Mouse (Mus musculus): ENCODE results near the gene Olfr1197. TPM values are rescaled to one million over a fixed set of nuclear protein-coding genes. Genes with fewer than 3 reads are reported as not detected.

The Olfr1197 gene
- not detected for total RNA-seq (2022)

DNA sequence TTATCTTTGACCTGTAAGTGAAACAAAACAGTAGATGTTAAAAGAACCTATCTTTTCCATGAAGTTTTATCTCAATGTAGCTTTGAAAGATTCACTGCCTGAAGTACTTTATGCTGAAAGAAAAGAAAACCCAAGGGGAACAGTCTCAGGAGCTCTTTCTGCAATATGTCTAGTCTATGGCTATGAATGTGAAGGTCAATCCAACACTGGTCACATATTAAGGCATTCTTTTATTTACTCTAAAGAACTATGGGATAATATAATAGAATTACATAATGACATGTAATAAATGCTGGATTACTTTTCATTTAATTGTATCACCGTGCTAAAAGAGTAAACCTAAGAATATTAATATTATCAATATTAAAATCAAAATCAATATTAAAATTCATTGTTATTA lies at the start of gene Olfr1197:
TSS of gene Olfr1197 (minus strand) at position 101 of the 400 bp plus-strand sequence.
- no peak for DNase-seq (ENCODE audit: low spot score in 2 of 2)

GRCm38 (mm10) chr2:88770388-88770787 lies 38.2 kb upstream of the Olfr1197 start, which contains the start of gene Olfr1200:
Olfr1200 (minus strand) TSS chr2:88770488.
- no peak for DNase-seq (ENCODE audit: low spot score in 2 of 2)

GRCm38 (mm10) chr2:88760369-88760768 lies 28.2 kb upstream of the Olfr1197 start, which contains the start of gene Olfr1199:
Olfr1199 (minus strand) TSS chr2:88760469.
- DNase-seq (ENCODE audit: low spot score in 2 of 2), result no peak

DNA sequence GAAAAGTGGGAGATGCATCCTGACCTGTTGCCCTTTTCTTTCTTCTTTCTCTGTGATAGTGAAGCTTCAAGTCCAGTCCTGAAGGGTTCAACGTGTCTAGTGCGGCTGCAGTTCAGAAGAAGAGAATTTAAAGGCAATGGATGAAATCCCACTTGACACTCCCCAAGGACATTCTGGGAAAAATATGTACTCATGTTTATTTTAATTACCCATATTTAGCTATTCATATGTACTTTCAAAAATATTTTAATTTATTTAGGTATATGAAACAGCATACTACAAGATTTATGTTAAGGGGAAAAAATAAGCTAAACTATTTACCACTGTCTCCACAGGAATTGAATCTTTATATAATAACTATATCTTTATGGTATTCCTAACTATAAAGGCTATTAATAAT lies 19.1 kb upstream of the Olfr1197 start, which contains the start of gene Olfr1198:
TSS of gene Olfr1198 (minus strand) at position 101 of the 400 bp plus-strand sequence.
- no peak for DNase-seq (ENCODE audit: low spot score in 2 of 2)

DNA sequence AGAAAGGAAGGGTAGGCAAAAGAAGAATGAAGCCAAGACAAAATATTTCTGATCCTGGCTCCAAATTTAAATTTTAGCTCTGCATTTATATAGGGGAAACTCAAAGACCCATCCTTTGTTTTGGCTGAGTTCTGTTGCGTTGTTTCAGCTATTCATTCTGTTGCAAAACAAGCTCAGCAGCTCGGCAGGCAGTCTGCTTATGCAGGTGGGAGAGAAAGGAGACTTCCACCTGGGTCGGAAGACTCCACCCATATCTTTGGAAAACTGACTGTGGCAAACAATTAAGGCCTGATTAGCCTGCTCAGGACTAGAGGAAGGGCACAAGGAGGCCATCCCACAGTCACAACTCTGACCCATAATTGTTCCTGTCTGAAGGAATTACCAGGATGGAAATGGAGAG lies 11.2 kb upstream of the Olfr1197 start:
- DNase-seq (ENCODE audit: low spot score in 2 of 2), result no peak

- DNase-seq (ENCODE audit: low spot score in 2 of 2), result no peak
Observed at GRCm38 (mm10) chr2:88704497-88704896, 27.7 kb downstream of the Olfr1197 start, which contains the start of gene Olfr1196. Olfr1196 (minus strand) TSS chr2:88704597.

DNA sequence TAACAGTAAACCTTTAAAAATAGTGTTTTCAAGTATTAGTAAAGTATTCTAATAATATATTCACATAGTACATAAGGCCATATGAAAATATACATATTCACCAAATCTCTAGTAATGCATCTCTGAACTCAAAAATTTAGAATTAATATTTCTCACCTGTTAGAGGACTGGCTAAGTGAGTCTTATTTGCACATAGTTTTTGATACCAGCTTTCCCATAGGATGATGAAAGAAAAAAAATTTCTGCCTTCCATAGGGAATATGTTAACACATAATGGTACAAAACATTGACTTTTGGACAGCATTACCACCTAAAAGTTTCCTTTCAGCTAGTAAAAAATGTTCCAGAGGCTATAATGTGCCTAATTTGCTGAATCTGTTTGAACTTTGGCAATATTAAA lies 43.1 kb downstream of the Olfr1197 start, which contains the start of gene Olfr1195:
TSS of gene Olfr1195 (minus strand) at position 101 of the 400 bp plus-strand sequence.
- DNase-seq (ENCODE audit: low spot score in 2 of 2), result no peak

Other genes with a start within 250 kb of the Olfr1197 start
- gene Olfr1184, start 248.8 kb downstream of the Olfr1197 start, total RNA-seq (2022), result not detected
- gene Olfr1185-ps1, start 239.0 kb downstream of the Olfr1197 start, total RNA-seq (2022), result not detected
- not detected for gene Olfr1186, start 213.8 kb downstream of the Olfr1197 start, total RNA-seq (2022)
- not detected for gene Olfr1188, start 175.4 kb downstream of the Olfr1197 start, total RNA-seq (2022)
- gene Olfr1189, start 145.9 kb downstream of the Olfr1197 start, total RNA-seq (2022), result not detected
- under 1 TPM in 1 of 4 experiments, not detected in 3; 0.06 TPM for gene Olfr1191-ps1, start 91.8 kb downstream of the Olfr1197 start, total RNA-seq (2022)
- not detected for gene Olfr1192-ps1, start 83.9 kb downstream of the Olfr1197 start, total RNA-seq (2022)
- not detected for gene Olfr1193, start 56.7 kb downstream of the Olfr1197 start, total RNA-seq (2022)
- not detected for gene Olfr1195, start 43.2 kb downstream of the Olfr1197 start, total RNA-seq (2022)
- not detected for gene Olfr1196, start 27.8 kb downstream of the Olfr1197 start, total RNA-seq (2022)
- not detected for gene Olfr1198, start 19.0 kb upstream of the Olfr1197 start, total RNA-seq (2022)
- not detected for gene Olfr1199, start 28.1 kb upstream of the Olfr1197 start, total RNA-seq (2022)
- gene Olfr1200, start 38.1 kb upstream of the Olfr1197 start, total RNA-seq (2022), result not detected
- not detected for gene Olfr1201, start 60.7 kb upstream of the Olfr1197 start, total RNA-seq (2022)
- gene Olfr1202, start 82.1 kb upstream of the Olfr1197 start, total RNA-seq (2022), result not detected
- gene Olfr1205, start 97.4 kb upstream of the Olfr1197 start, total RNA-seq (2022), result not detected
- gene Olfr1204, start 116.9 kb upstream of the Olfr1197 start, total RNA-seq (2022), result not detected
- not detected for gene Olfr1206, start 130.9 kb upstream of the Olfr1197 start, total RNA-seq (2022)
- not detected for gene Olfr1208, start 169.9 kb upstream of the Olfr1197 start, total RNA-seq (2022)
- gene Olfr1209, start 182.8 kb upstream of the Olfr1197 start, total RNA-seq (2022), result not detected
- not detected for gene Olfr1211, start 205.7 kb upstream of the Olfr1197 start, total RNA-seq (2022)
- gene Olfr1212, start 221.6 kb upstream of the Olfr1197 start, total RNA-seq (2022), result not detected
- gene Gm13762, start 247.9 kb upstream of the Olfr1197 start, total RNA-seq (2022), result not detected

All from layer of hippocampus, adult 8-10 months (tissue).